Mouse (Mus musculus) telencephalon, adult 2 months (tissue): Measurements from ENCODE around the gene Ddx50.
A peak's percentile ranks its signal among the peaks of the same experiment; 100 is the strongest.

Experiments used
- DNase-seq: peaks from one replicate; pipeline ENCODE4 v3.0.0-alpha.2; 2011; ENCODE audit warnings: low read depth, low spot score

Gene Ddx50

GRCm38 (mm10) chr10:62650881-62651810, at the start of gene Ddx50:
TSS of gene Ddx50 (minus strand) at chr10:62651218.
- DNase-seq = peak; percentile 99

GRCm38 (mm10) chr10:62692771-62693170, 41.8 kb upstream of the Ddx50 start:
- no peak for DNase-seq

- DNase-seq = no peak
These were observed 41.2 kb upstream of the Ddx50 start for GRCm38 (mm10) chr10:62692244-62692643.

- DNase-seq = no peak
These were observed 36.1 kb upstream of the Ddx50 start for GRCm38 (mm10) chr10:62687032-62687674.

- no peak for DNase-seq
These were observed 32.0 kb upstream of the Ddx50 start for GRCm38 (mm10) chr10:62683043-62683442.

GRCm38 (mm10) chr10:62679833-62680232, 28.8 kb upstream of the Ddx50 start:
- no peak for DNase-seq

GRCm38 (mm10) chr10:62677329-62677728, 26.3 kb upstream of the Ddx50 start:
- no peak for DNase-seq

- DNase-seq = no peak
These were observed 25.2 kb upstream of the Ddx50 start for GRCm38 (mm10) chr10:62676196-62676595.

GRCm38 (mm10) chr10:62672359-62672758, 21.3 kb upstream of the Ddx50 start:
- DNase-seq = no peak

- DNase-seq = no peak
These were observed 18.2 kb upstream of the Ddx50 start for GRCm38 (mm10) chr10:62669245-62669644.

- DNase-seq = no peak
These were observed 17.4 kb upstream of the Ddx50 start for GRCm38 (mm10) chr10:62668463-62668862.

- no peak for DNase-seq
These were observed 17.0 kb upstream of the Ddx50 start for GRCm38 (mm10) chr10:62668043-62668442.

- DNase-seq = no peak
These were observed 14.1 kb upstream of the Ddx50 start for GRCm38 (mm10) chr10:62664963-62665590.

- no peak for DNase-seq
These were observed 13.2 kb upstream of the Ddx50 start for GRCm38 (mm10) chr10:62664171-62664570.

- no peak for DNase-seq
These were observed 5.7 kb upstream of the Ddx50 start for GRCm38 (mm10) chr10:62656711-62657110.

- DNase-seq = no peak
These were observed 943 bp upstream of the Ddx50 start for GRCm38 (mm10) chr10:62651961-62652360.

GRCm38 (mm10) chr10:62650358-62650782, 648 bp downstream of the Ddx50 start:
- peak; percentile 9 for DNase-seq

- DNase-seq = no peak
These were observed 46.9 kb downstream of the Ddx50 start for GRCm38 (mm10) chr10:62604161-62604560.

GRCm38 (mm10) chr10:62603233-62604030, 47.6 kb downstream of the Ddx50 start:
- no peak for DNase-seq

- peak; percentile 88 for DNase-seq
These were observed 48.6 kb downstream of the Ddx50 start, which contains the start of gene Ddx21 for GRCm38 (mm10) chr10:62602177-62603040. TSS of gene Ddx21 (minus strand) at chr10:62602281.

- no peak for DNase-seq
These were observed 49.2 kb downstream of the Ddx50 start for GRCm38 (mm10) chr10:62601833-62602176.
